Mouse (Mus musculus): ENCODE results near the gene Dnah2.

DNA sequence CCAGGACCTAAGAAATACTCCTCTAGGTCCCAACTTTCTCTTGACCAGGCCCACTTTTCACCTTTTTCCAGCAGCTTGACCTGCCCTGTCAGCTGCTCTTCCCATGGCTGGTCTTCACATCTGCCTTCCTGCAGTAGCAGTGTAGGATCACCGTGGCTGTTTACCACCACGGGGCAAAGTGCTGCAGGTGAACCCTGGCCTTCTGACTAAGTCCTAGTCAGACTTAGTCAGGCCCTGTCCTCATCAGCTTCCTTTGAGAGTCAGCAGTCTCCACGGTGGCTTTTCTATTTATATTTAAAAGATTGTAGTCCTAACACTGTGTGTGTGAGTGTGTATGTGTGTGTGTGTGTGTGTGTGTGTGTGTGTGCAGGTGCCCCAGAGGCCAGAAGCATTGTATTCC is 171.1 kb downstream of the Dnah2 start:
- TF ChIP-seq POLR2A (IDR thresholded peaks at IDR 0.05; ENCODE audit: low read depth, low read length) (no peak; the same call in 1 of the 2 replicates), CTCF (IDR thresholded peaks at IDR 0.05; ENCODE audit: extremely low read depth, insufficient read length, insufficient replicate concordance, low read depth, low read length) (no peak)
